Mouse (Mus musculus) heart, embryonic 16.5 days (tissue): Measurements from ENCODE around the gene Ndufb8. TPM values are rescaled to one million over a fixed set of nuclear protein-coding genes. Genes with fewer than 3 reads are reported as not detected.
A peak's percentile ranks its signal among the peaks of the same experiment; 100 is the strongest.

Experiments used
- ATAC-seq: fragments of 200-750 bp; cut with Nextera tagmentation; replicated peaks from 2 replicates; pipeline ENCODE4 v1.8.0; 2017; ENCODE audit warnings: moderate number of reproducible peaks; ENCODE audit not compliant: insufficient read depth, low FRiP score; ENCODE audit errors: extremely low read depth
- H3K27ac ChIP-seq: fragments of 300-500 bp; sonication (generic); 2 replicates; pipeline ENCODE4 v1.5.1; 2014; ENCODE audit warnings: mild to moderate bottlenecking, low read length, control low read depth, moderate library complexity
- H3K27me3 ChIP-seq: fragments of 300-500 bp; sonication (generic); 2 replicates; pipeline ENCODE4 v1.6.1; 2014; ENCODE audit warnings: low read length, mixed read lengths; ENCODE audit not compliant: control insufficient read depth, insufficient read depth
- H3K36me3 ChIP-seq: fragments of 300-500 bp; sonication (generic); 2 replicates; pipeline ENCODE4 v1.6.1; 2014; ENCODE audit not compliant: control insufficient read depth, insufficient read depth
- H3K4me1 ChIP-seq: fragments of 300-500 bp; sonication (generic); 2 replicates; pipeline ENCODE4 v1.6.1; 2014; ENCODE audit warnings: low read length, mixed read lengths; ENCODE audit not compliant: control insufficient read depth, insufficient read depth
- H3K4me2 ChIP-seq: fragments of 300-500 bp; sonication (generic); 2 replicates; pipeline ENCODE4 v1.6.1; 2014; ENCODE audit warnings: low read depth, mild to moderate bottlenecking, control low read depth, low read length
- H3K4me3 ChIP-seq: fragments of 300-500 bp; sonication (generic); 2 replicates; pipeline ENCODE4 v1.5.1; 2014; ENCODE audit warnings: mild to moderate bottlenecking, control low read depth, low read length
- H3K9ac ChIP-seq: fragments of 300-500 bp; sonication (generic); 2 replicates; pipeline ENCODE4 v1.6.1; 2014; ENCODE audit warnings: low read length, control low read depth
- H3K9me3 ChIP-seq: fragments of 300-500 bp; sonication (generic); replicated peaks from 2 replicates; pipeline ENCODE4 v1.6.1; 2016; ENCODE audit warnings: low read length; ENCODE audit not compliant: control insufficient read depth
- WGBS: fragments of 180-500 bp; shearing (Covaris S2); extraction: QIAGEN DNeasy Blood & Tissue Kit; methylation state at CpG from one replicate; pipeline ENCODE4 v1.1.7; 2014; 5-methylcytosine and 5-hydroxymethylcytosine counted together
- polyA plus RNA-seq: library from polyadenylated mRNA; unstranded; fragments of >200 nt; fragmentation: Nextera tagmentation; extraction: Ambion mirVana; gene quantifications from 2 replicates; pipeline ENCODE4 v1.2.1, GENCODE M21; 2015

Ndufb8 gene
- 1,230 and 1,261 TPM in 2 replicates for polyA plus RNA-seq

DNA sequence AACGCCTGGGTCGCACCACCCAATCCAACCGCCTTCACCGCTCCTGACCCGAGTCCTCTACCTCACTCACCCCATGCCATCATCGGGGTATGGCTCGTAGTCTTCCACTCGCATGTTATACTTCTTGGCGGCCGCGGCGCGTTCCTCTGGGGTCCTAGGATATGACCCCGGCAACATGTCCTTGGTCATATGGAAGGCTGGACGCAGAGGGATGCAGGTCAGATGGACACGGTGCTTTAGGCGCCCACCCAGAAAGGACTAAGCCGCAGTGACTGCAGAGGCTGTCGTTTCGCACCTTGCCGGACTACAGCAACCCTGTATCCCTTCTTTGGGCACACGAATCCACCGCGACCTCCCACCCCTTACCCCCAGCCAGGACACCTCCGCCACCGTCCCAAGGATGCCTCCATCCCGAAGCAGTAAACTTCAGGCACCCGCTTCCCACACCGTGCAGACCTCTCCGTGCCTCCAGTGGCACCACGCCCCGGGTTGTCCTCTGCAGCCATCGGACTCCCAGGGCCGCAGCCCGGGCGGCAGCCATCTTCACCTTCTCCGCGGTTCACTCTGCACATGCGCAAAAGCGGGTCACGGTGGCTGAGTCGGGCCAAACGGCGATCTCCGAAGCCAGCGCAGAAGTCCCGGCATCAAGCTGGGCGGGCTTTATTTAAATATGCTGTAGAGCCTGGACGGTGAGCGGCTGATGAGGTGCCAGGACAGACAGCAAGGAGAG is at the start of gene Ndufb8:
Gene Ndufb8, minus strand, starts transcription at position 580 of the 730 bp plus-strand sequence.
- Histone ChIP-seq H3K9ac (peak within 1 kb of the TSS; percentile 86), H3K27me3 (no peaks in the 10 kb centered on the region), H3K4me1 (peaks cover 14% of the 10 kb centered on the region), H3K27ac (peak within 1 kb of the TSS; percentile 76), H3K9me3 (no peaks in the 10 kb centered on the region), H3K4me2 (peak within 1 kb of the TSS; percentile 70), H3K36me3 (peaks cover 33% of the 10 kb centered on the region), H3K4me3 (peak within 1 kb of the TSS; percentile 65)
- peak; percentile 89 for ATAC-seq
- WGBS = under 1% methylated on average over 50 of the region's 50 CpGs

DNA sequence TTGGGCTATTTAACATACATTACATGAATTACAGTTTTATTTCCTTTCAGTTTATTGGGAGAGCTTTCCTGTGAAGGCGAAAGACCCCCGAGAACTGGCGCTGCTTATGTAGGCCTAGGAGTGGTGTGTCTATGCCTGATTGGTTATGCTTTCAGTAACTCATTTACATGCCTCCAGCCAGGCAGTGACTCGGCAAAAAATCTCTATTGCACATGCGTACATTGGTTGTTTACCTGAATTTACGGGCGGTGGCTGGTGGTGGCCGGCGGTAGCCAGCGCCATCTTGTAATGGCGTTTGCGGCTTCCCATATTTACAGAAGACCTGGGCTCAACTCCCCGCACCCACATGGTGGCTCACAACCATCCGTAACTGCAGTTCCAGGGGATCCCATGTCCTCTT is 38.9 kb upstream of the Ndufb8 start:
- Histone ChIP-seq H3K4me3 (no peak overlapping the region), H3K36me3 (no peaks in the 10 kb centered on the region), H3K4me1 (no peaks in the 10 kb centered on the region), H3K4me2 (no peak overlapping the region), H3K27ac (no peak overlapping the region), H3K27me3 (peaks cover 6% of the 10 kb centered on the region; the same call in 1 of the 2 replicates), H3K9me3 (peaks cover 4% of the 10 kb centered on the region; the same call in 1 of the 2 replicates), H3K9ac (no peak overlapping the region)
- no peak for ATAC-seq
- WGBS = 93% methylated on average over 14 of the region's 14 CpGs

DNA sequence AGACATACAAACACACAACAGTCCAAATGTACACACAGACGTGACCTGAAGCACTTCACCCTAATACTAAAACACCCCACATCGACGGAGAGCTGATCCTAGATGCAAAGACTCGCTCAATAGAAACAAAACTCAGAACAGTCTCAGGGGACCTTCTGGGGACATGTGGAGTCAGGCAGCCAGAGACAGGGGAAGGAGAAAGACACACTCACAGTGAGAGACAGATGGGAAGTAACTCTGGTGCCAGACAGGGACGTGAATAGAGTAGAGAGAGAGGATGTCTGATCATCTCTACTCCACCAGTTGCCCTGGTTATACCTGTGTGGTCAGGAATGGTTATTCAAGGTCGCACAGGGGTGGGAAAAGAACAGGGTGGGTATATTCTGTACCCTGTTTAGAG is 36.4 kb upstream of the Ndufb8 start:
- no peak overlapping the region for H3K4me3 ChIP-seq
- ATAC-seq = no peak
- H3K36me3 ChIP-seq = no peaks in the 10 kb centered on the region
- WGBS = 73% methylated on average over 6 of the region's 6 CpGs
- H3K4me2 ChIP-seq = no peak overlapping the region
- H3K27ac ChIP-seq = no peak overlapping the region
- H3K9ac ChIP-seq = no peak overlapping the region
- no peaks in the 10 kb centered on the region for H3K4me1 ChIP-seq
- H3K9me3 ChIP-seq = peaks cover 4% of the 10 kb centered on the region; the same call in 1 of the 2 replicates
- peaks cover 15% of the 10 kb centered on the region for H3K27me3 ChIP-seq

DNA sequence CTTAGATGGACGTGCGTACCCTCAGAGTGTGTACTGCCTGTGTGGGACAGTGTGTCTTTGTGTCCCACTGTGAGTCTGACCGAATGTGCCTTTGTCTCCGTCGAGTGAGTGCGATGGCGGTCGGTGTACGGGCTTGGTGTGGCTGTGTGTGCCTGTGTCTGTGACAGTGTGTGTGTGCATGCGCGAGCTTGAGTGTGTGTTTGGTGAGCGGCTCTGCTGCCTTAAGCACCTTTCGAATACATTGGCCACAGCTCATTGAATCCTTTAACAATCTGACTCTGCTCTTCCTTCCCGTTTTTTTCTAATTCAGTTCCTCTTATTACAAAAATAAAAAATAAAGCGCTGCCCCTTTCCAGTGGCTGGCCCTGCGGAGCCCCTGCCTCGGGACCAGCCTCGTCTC is 35.8 kb upstream of the Ndufb8 start:
- Histone ChIP-seq H3K9ac (no peak overlapping the region), H3K4me1 (no peaks in the 10 kb centered on the region), H3K4me2 (no peak overlapping the region), H3K4me3 (no peak overlapping the region), H3K27ac (no peak overlapping the region), H3K9me3 (peaks cover 4% of the 10 kb centered on the region; the same call in 1 of the 2 replicates), H3K36me3 (no peaks in the 10 kb centered on the region), H3K27me3 (peaks cover 17% of the 10 kb centered on the region)
- 85% methylated on average over 18 of the region's 18 CpGs for WGBS
- ATAC-seq = no peak

DNA sequence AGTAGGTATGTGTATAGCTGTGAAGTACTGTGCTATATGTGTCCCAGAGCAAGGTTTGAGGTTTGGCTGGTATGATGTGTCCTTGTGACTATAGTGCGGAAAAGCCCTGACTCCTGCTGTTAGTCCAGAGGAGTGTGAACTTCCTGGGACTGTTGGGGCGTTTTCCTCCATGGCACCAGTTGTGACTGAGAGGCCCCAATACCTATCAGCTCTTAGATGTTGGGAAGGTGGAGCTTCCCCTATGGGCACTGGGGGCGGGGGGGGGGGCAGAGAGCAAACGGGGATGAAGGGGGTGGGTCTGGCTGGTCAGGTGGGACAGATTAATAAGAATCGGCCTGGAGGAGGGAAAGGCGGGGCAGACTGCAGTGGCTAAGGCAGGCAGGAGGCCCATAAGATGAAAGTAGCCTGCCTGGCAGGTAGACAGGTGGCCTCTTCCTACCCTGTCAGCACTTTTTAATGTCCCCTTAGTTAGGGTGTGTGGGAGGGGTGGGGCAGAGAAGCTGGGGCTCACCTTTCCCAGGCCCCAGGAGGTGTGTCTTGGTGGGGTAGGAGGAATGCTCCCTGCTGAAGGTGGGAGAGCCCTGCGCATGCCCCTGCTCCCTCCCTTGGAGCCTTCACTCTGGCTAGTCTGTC is 34.5 kb upstream of the Ndufb8 start:
- WGBS = 44% methylated on average over 7 of the region's 7 CpGs
- no peaks in the 10 kb centered on the region for H3K36me3 ChIP-seq
- no peak overlapping the region for H3K9ac ChIP-seq
- H3K9me3 ChIP-seq = peaks cover 4% of the 10 kb centered on the region; the same call in 1 of the 2 replicates
- no peak overlapping the region for H3K4me3 ChIP-seq
- peaks cover 24% of the 10 kb centered on the region for H3K27me3 ChIP-seq
- no peaks in the 10 kb centered on the region for H3K4me1 ChIP-seq
- ATAC-seq = no peak
- no peak overlapping the region for H3K27ac ChIP-seq
- H3K4me2 ChIP-seq = no peak overlapping the region

DNA sequence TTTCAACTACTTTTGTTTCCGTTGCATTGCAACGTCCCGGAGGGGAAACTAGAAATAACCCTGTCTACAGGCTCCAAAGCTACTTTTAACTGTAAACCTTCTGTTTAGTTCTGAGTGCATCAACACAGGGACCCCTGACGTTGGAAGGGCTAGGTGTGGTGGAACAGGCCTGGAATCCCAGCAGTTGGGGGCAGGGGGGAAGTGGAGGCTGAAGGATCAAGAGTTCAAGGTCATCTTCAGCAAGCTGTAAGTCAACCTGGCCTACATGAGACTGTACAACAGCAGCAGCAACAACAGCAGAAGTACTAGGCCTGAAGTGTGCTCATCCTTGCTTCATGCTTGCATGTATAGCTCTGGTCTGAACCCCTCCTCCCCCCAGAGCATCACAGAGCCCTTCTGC is 32.8 kb upstream of the Ndufb8 start:
- Histone ChIP-seq H3K4me3 (no peak overlapping the region), H3K4me1 (no peaks in the 10 kb centered on the region), H3K4me2 (no peak overlapping the region), H3K27me3 (peaks cover 33% of the 10 kb centered on the region), H3K9ac (no peak overlapping the region), H3K9me3 (no peaks in the 10 kb centered on the region), H3K36me3 (no peaks in the 10 kb centered on the region), H3K27ac (no peak overlapping the region)
- 28% methylated on average over 4 of the region's 4 CpGs for WGBS
- ATAC-seq = no peak

DNA sequence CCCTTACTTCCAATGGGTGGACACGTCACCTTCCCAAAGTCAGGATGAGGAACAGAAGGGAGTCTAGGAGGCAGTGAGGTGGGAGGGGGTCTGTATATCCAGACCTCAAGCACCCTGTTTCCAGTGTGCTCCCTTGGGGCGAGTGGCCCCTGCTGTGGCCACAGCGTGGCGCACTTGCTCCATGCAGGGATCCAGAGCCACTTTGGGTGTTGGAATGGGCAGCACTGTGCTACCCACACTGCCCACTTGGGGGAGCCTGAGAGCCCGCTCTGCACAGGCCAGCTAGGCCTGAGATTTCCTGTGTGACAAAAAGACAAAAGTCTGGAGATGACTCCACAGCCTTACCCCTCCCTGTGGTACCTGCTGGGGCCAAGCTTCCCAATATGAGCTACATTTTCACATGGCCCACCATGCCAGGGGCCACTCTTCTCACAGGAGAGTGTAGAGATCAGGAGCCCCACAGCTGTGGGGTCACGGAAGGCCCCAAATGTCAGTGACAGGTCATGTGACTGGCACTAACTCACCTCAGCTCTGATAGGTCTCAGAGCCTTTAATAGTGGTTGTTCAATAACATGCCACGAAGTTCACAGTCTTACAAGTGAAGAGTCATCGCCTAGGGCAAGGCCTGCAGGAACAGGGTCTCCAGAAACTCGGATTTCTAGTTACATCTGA is 27.5 kb upstream of the Ndufb8 start:
- no peak overlapping the region for H3K9ac ChIP-seq
- H3K36me3 ChIP-seq = no peaks in the 10 kb centered on the region
- H3K27me3 ChIP-seq = peaks cover 27% of the 10 kb centered on the region
- H3K4me3 ChIP-seq = no peak overlapping the region
- no peak overlapping the region for H3K4me2 ChIP-seq
- H3K9me3 ChIP-seq = no peaks in the 10 kb centered on the region
- 34% methylated on average over 9 of the region's 9 CpGs for WGBS
- H3K27ac ChIP-seq = no peak overlapping the region
- no peaks in the 10 kb centered on the region for H3K4me1 ChIP-seq
- ATAC-seq = peak; percentile 80

DNA sequence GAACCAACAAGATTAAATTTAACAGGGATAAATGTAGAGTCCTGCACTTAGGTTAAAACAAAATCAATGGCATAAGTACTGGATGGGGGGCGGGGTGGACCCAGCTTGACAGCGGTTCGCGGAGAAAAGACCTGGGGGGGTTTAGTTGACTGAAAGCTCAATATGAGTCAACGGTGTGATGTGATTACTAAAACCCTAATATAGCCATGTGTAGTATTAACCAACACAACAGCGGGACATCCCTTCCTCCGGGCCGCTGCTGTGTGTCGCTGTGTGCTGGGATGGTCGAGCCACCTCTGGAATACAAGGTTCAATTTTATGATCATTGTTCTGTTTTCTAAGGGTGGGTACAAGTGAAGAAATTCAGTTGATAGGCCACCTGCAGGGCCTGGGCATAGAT is 26.9 kb upstream of the Ndufb8 start:
- Histone ChIP-seq H3K4me2 (no peak overlapping the region), H3K9me3 (no peaks in the 10 kb centered on the region), H3K4me1 (no peaks in the 10 kb centered on the region), H3K9ac (no peak overlapping the region), H3K36me3 (no peaks in the 10 kb centered on the region), H3K27me3 (peaks cover 25% of the 10 kb centered on the region), H3K4me3 (no peak overlapping the region), H3K27ac (no peak overlapping the region)
- WGBS = 84% methylated on average over 10 of the region's 10 CpGs
- ATAC-seq = no peak

DNA sequence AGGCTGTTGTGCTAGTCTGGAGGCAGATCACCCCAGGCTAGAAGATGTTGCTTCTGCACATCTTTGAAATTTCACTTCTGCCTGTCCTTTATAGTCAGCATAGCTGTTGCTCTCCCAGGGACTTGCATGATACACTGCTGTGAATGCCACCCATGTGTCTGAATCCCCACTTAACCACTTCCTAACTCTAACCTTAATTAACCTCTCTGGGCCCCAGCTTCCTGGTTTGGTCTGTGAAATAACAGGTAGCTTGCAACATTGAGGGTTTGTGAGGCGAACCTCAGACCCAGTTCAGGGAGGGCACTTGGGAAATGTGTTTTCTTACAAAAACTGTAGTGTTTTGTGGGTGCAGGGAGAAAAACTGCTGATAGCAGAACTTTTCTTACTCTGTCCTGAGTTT is 22.8 kb upstream of the Ndufb8 start:
- 75% methylated on average over 1 of the region's 1 CpGs for WGBS
- no peak overlapping the region for H3K9ac ChIP-seq
- no peak for ATAC-seq
- no peaks in the 10 kb centered on the region for H3K4me1 ChIP-seq
- H3K4me3 ChIP-seq = no peak overlapping the region
- H3K9me3 ChIP-seq = no peaks in the 10 kb centered on the region
- peaks cover 7% of the 10 kb centered on the region; the same call in 1 of the 2 replicates for H3K36me3 ChIP-seq
- H3K27ac ChIP-seq = no peak overlapping the region
- H3K27me3 ChIP-seq = no peaks in the 10 kb centered on the region
- no peak overlapping the region for H3K4me2 ChIP-seq
